Mouse (Mus musculus) intestine, postnatal 0 days (tissue): ENCODE data around the gene Fam98b. TPM values are rescaled to one million over a fixed set of nuclear protein-coding genes. Genes with fewer than 3 reads are reported as not detected.

Experiments used
- ATAC-seq: fragments of 200-750 bp; cut with Nextera tagmentation; 2 replicates; pipeline ENCODE4 v1.8.0; 2017; ENCODE audit warnings: mild to moderate bottlenecking, moderate TSS enrichment, moderate library complexity
- H3K27ac ChIP-seq: fragments of 300-500 bp; sonication (generic); 2 replicates; pipeline ENCODE4 v1.5.1; 2014; ENCODE audit warnings: mild to moderate bottlenecking, low read depth, low read length, moderate library complexity
- H3K27me3 ChIP-seq: fragments of 300-500 bp; sonication (generic); replicated peaks from 2 replicates; pipeline ENCODE4 v1.6.1; 2014; ENCODE audit warnings: low read length, mixed read lengths; ENCODE audit not compliant: control insufficient read depth, insufficient read depth
- H3K36me3 ChIP-seq: fragments of 300-500 bp; sonication (generic); 2 replicates; pipeline ENCODE4 v1.6.1; 2014; ENCODE audit warnings: mild to moderate bottlenecking, moderate library complexity; ENCODE audit not compliant: control insufficient read depth, insufficient read depth
- H3K4me1 ChIP-seq: fragments of 300-500 bp; sonication (generic); replicated peaks from 2 replicates; pipeline ENCODE4 v1.6.1; 2014; ENCODE audit warnings: antibody characterized with exemption, low read length, mixed read lengths; ENCODE audit not compliant: control insufficient read depth, insufficient read depth
- H3K4me2 ChIP-seq: fragments of 300-500 bp; sonication (generic); replicated peaks from 2 replicates; pipeline ENCODE4 v1.6.1; 2014; ENCODE audit warnings: low read depth, mild to moderate bottlenecking, moderate library complexity
- H3K4me3 ChIP-seq: fragments of 300-500 bp; sonication (generic); 2 replicates; pipeline ENCODE4 v1.5.1; 2014; ENCODE audit warnings: low read depth, low read length
- H3K9ac ChIP-seq: fragments of 300-500 bp; sonication (generic); 2 replicates; pipeline ENCODE4 v1.6.1; 2014; ENCODE audit warnings: mild to moderate bottlenecking, low read depth, low read length
- H3K9me3 ChIP-seq: fragments of 300-500 bp; sonication (generic); 2 replicates; pipeline ENCODE4 v1.6.1; 2016; ENCODE audit warnings: mixed run types; ENCODE audit not compliant: control insufficient read depth
- CTCF ChIP-seq: sonication (generic); IDR thresholded peaks from 2 replicates; pipeline ENCODE4 v1.5.1; 2016; ENCODE audit warnings: low read depth, mild to moderate bottlenecking, control low read depth, antibody characterized with exemption, moderate library complexity
- WGBS: fragments of 180-500 bp; shearing (Covaris S2); extraction: QIAGEN DNeasy Blood & Tissue Kit; methylation state at CpG from one replicate; pipeline ENCODE4 v1.1.7; 2014; 5-methylcytosine and 5-hydroxymethylcytosine counted together
- polyA plus RNA-seq: library from polyadenylated mRNA; unstranded; fragments of >200 nt; fragmentation: Nextera tagmentation; extraction: Ambion mirVana; gene quantifications from 2 replicates; pipeline ENCODE4 v1.2.1, GENCODE M21; 2015

The Fam98b gene
- polyA plus RNA-seq, 1 experiment from 2014 or later: 8.5 TPM

- 65% methylated on average over 11 of the region's 11 CpGs for WGBS
- Histone ChIP-seq H3K27me3 (no peaks in the 10 kb centered on the region), H3K36me3 (peaks cover 35% of the 10 kb centered on the region), H3K9me3 (no peaks in the 10 kb centered on the region), H3K9ac (no peak overlapping the region), H3K4me1 (no peaks in the 10 kb centered on the region), H3K27ac (no peak overlapping the region), H3K4me2 (no peak overlapping the region), H3K4me3 (no peak overlapping the region)
- ATAC-seq: peak; percentile 59; the same call in 1 of the 2 replicates
- peak; percentile 95 for TF ChIP-seq CTCF
These were observed 14.4 kb downstream of the Fam98b start for GRCm38 (mm10) chr2:117263786-117264408.

- Histone ChIP-seq H3K9me3 (no peaks in the 10 kb centered on the region), H3K9ac (no peak overlapping the region), H3K4me3 (no peak overlapping the region), H3K27me3 (no peaks in the 10 kb centered on the region), H3K27ac (no peak overlapping the region), H3K36me3 (no peaks in the 10 kb centered on the region), H3K4me1 (no peaks in the 10 kb centered on the region), H3K4me2 (no peak overlapping the region)
- WGBS: 94% methylated on average over 7 of the region's 7 CpGs
- no peak for ATAC-seq
- no peak for TF ChIP-seq CTCF
These were observed 38.8 kb downstream of the Fam98b start for GRCm38 (mm10) chr2:117288291-117288690.

GRCm38 (mm10) chr2:117299596-117300448 lies 50.3 kb downstream of the Fam98b start:
- Histone ChIP-seq H3K9me3 (no peaks in the 10 kb centered on the region), H3K4me2 (no peak overlapping the region), H3K27me3 (no peaks in the 10 kb centered on the region), H3K4me1 (no peaks in the 10 kb centered on the region), H3K27ac (no peak overlapping the region), H3K36me3 (no peaks in the 10 kb centered on the region), H3K9ac (no peak overlapping the region), H3K4me3 (no peak overlapping the region)
- ATAC-seq: no peak
- no peak for TF ChIP-seq CTCF
- 87% methylated on average over 16 of the region's 16 CpGs for WGBS

- H3K36me3 ChIP-seq: no peaks in the 10 kb centered on the region
- no peak for ATAC-seq
- no peak overlapping the region for H3K9ac ChIP-seq
- no peak overlapping the region for H3K27ac ChIP-seq
- TF ChIP-seq CTCF: no peak
- H3K4me3 ChIP-seq: no peak overlapping the region
- no peaks in the 10 kb centered on the region for H3K4me1 ChIP-seq
- H3K4me2 ChIP-seq: no peak overlapping the region
- no peaks in the 10 kb centered on the region for H3K27me3 ChIP-seq
- H3K9me3 ChIP-seq: no peaks in the 10 kb centered on the region
- WGBS: 86% methylated on average over 12 of the region's 12 CpGs
These were observed 54.1 kb downstream of the Fam98b start for GRCm38 (mm10) chr2:117303391-117304350.

GRCm38 (mm10) chr2:117304941-117305340 lies 55.4 kb downstream of the Fam98b start:
- H3K27ac ChIP-seq: no peak overlapping the region
- no peak for ATAC-seq
- no peak overlapping the region for H3K4me2 ChIP-seq
- no peak for TF ChIP-seq CTCF
- H3K9me3 ChIP-seq: no peaks in the 10 kb centered on the region
- H3K4me1 ChIP-seq: no peaks in the 10 kb centered on the region
- no peaks in the 10 kb centered on the region for H3K27me3 ChIP-seq
- no peak overlapping the region for H3K9ac ChIP-seq
- 91% methylated on average over 5 of the region's 5 CpGs for WGBS
- no peak overlapping the region for H3K4me3 ChIP-seq
- H3K36me3 ChIP-seq: no peaks in the 10 kb centered on the region

GRCm38 (mm10) chr2:117307959-117308358 lies 58.4 kb downstream of the Fam98b start:
- no peaks in the 10 kb centered on the region for H3K27me3 ChIP-seq
- no peaks in the 10 kb centered on the region for H3K36me3 ChIP-seq
- no peak overlapping the region for H3K27ac ChIP-seq
- no peaks in the 10 kb centered on the region for H3K4me1 ChIP-seq
- no peak overlapping the region for H3K4me2 ChIP-seq
- WGBS: 88% methylated on average over 3 of the region's 3 CpGs
- H3K9ac ChIP-seq: no peak overlapping the region
- no peak for TF ChIP-seq CTCF
- no peak for ATAC-seq
- no peaks in the 10 kb centered on the region for H3K9me3 ChIP-seq
- H3K4me3 ChIP-seq: no peak overlapping the region
